Mouse (Mus musculus) spleen, adult 2 months (tissue): ENCODE measurements around the gene Pfkfb3.

Source experiments
- CTCF ChIP-seq: fragments of 200-500 bp; IDR thresholded peaks from 2 replicates; pipeline ENCODE4 v1.5.1; 2011; ENCODE audit warnings: mild to moderate bottlenecking, inconsistent platforms; ENCODE audit not compliant: insufficient read depth, insufficient read length, insufficient replicate concordance; ENCODE audit errors: extremely low read depth
- POLR2A ChIP-seq: fragments of 200-500 bp; IDR thresholded peaks from 2 replicates; pipeline ENCODE4 v1.6.1; 2011; ENCODE audit warnings: low read depth, low read length, inconsistent platforms

- no peak for TF ChIP-seq POLR2A
- TF ChIP-seq CTCF, result no peak
Observed at GRCm38 (mm10) chr2:11457904-11458303, 96.0 kb downstream of the Pfkfb3 start.
